In the genomic region with DNA sequence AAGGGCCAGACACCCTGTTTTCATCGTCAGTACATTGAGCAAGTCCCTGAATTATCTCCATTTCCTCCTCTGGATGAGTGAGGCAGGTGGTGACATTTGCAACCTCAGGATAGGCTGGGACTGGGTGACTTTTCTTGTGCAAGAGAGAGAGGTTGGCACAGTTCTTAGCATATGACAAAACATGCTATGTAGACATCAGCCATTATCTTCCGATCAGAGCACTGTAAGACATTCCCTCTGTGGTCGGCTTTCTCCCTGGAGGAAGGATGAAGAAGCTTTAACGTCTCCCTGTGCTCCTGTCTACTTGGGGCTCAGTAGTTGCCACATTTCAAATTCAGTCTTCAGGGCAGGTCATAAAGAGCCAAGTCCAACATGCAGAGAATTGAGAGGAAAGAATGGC, we compare ENCODE assay signal across 41 mouse cellular contexts. TPM values are rescaled to one million over a fixed set of nuclear protein-coding genes. Genes with fewer than 3 reads are reported as not detected.
"Had no signal": no experiment of that assay in that cellular context is flagged by ENCODE, and none has a peak within 500 bp of the region (broad histone marks: within the 10 kb centered on the region; RNA-seq: fewer than 3 reads in every experiment).

No protein-coding gene starts in this region.

- H3K4me3 ChIP-seq: left cerebral cortex, adult 2 months; limb, embryonic 10.5 days; limb, embryonic 12.5 days; limb, embryonic 13.5 days; limb, embryonic 15.5 days; liver, embryonic 12.5 days; liver, embryonic 13.5 days; liver, embryonic 15.5 days; lung, embryonic 15.5 days; megakaryocyte, embryonic 14.5 days; midbrain, embryonic 10.5 days; midbrain, embryonic 12.5 days; midbrain, embryonic 13.5 days; midbrain, embryonic 15.5 days; myocyte; neural tube, embryonic 12.5 days had no signal

- H3K36me3 ChIP-seq: limb, embryonic 10.5 days; limb, embryonic 12.5 days; limb, embryonic 13.5 days; limb, embryonic 15.5 days; liver, embryonic 12.5 days; liver, embryonic 13.5 days; liver, embryonic 15.5 days; lung, embryonic 15.5 days; midbrain, embryonic 10.5 days; midbrain, embryonic 12.5 days; midbrain, embryonic 13.5 days; midbrain, embryonic 15.5 days; neural tube, embryonic 12.5 days had no signal

- H3K9ac ChIP-seq: limb, embryonic 12.5 days; limb, embryonic 13.5 days; limb, embryonic 15.5 days; liver, embryonic 12.5 days; liver, embryonic 13.5 days; liver, embryonic 14.5 days; liver, embryonic 15.5 days; lung, embryonic 14.5 days; lung, embryonic 15.5 days; midbrain, embryonic 12.5 days; midbrain, embryonic 13.5 days; midbrain, embryonic 15.5 days; neural tube, embryonic 12.5 days had no signal

- H3K9me3 ChIP-seq: limb, embryonic 10.5 days; limb, embryonic 12.5 days; limb, embryonic 13.5 days; limb, embryonic 15.5 days; liver, embryonic 12.5 days; liver, embryonic 13.5 days; liver, embryonic 15.5 days; lung, embryonic 15.5 days; midbrain, embryonic 10.5 days; midbrain, embryonic 12.5 days; midbrain, embryonic 13.5 days; midbrain, embryonic 15.5 days; neural tube, embryonic 12.5 days had no signal

- H3K27me3 ChIP-seq: limb, embryonic 12.5 days; limb, embryonic 13.5 days; limb, embryonic 15.5 days; liver, embryonic 12.5 days; liver, embryonic 13.5 days; liver, embryonic 15.5 days; lung, embryonic 15.5 days; megakaryocyte, embryonic 14.5 days; midbrain, embryonic 12.5 days; midbrain, embryonic 13.5 days; midbrain, embryonic 15.5 days; neural tube, embryonic 12.5 days had no signal

- DNase-seq: left cerebral cortex, postnatal 4 days; liver; liver, embryonic 13.5 days; lung, adult 18-20 months; lung, adult 2 months; lung, embryonic 14.5 days; lung, postnatal 10 days; lung, postnatal 14 days; lung, postnatal 36 days; lung, postnatal 4 days had no signal

- H3K27ac ChIP-seq: left cerebral cortex, adult 2 months; limb, embryonic 10.5 days; limb, embryonic 12.5 days; limb, embryonic 13.5 days; limb, embryonic 15.5 days; liver, embryonic 12.5 days; liver, embryonic 13.5 days; liver, embryonic 14.5 days; liver, embryonic 15.5 days; lung, embryonic 15.5 days; macrophage; midbrain, embryonic 10.5 days; midbrain, embryonic 12.5 days; midbrain, embryonic 13.5 days; midbrain, embryonic 15.5 days; neural tube, embryonic 12.5 days had no signal

- H3K4me1 ChIP-seq: limb, embryonic 10.5 days; limb, embryonic 12.5 days; limb, embryonic 13.5 days; limb, embryonic 15.5 days; liver, embryonic 12.5 days; liver, embryonic 13.5 days; liver, embryonic 15.5 days; lung, embryonic 15.5 days; megakaryocyte, embryonic 14.5 days; midbrain, embryonic 10.5 days; midbrain, embryonic 12.5 days; midbrain, embryonic 13.5 days; midbrain, embryonic 15.5 days; neural tube, embryonic 12.5 days had no signal

- H3K4me2 ChIP-seq: limb, embryonic 12.5 days; limb, embryonic 13.5 days; limb, embryonic 15.5 days; liver, embryonic 11.5 days; liver, embryonic 12.5 days; liver, embryonic 13.5 days; liver, embryonic 15.5 days; lung, embryonic 14.5 days; lung, embryonic 15.5 days; midbrain, embryonic 12.5 days; midbrain, embryonic 13.5 days; midbrain, embryonic 15.5 days; neural tube, embryonic 12.5 days had no signal

- ATAC-seq: liver, embryonic 12.5 days; lung, postnatal 0 days; midbrain, embryonic 13.5 days; midbrain, embryonic 15.5 days; midbrain, embryonic 16.5 days had no signal

RNA-seq across cellular contexts. Expression of gene Cuzd1, which starts 57.8 kb away (rescaled TPM):
- total RNA-seq: left cerebral cortex, adult 18-20 months; left cerebral cortex, adult 8-10 months; megakaryocyte progenitor cell, adult 5-6 weeks; megakaryocyte, adult 5-6 weeks; megakaryocyte-erythroid progenitor cell, adult 5-6 weeks; midbrain, postnatal 0 days; monocyte, adult 5-6 weeks had no signal
- polyA plus RNA-seq: limb, embryonic 10.5 days; limb, embryonic 11.5 days; limb, embryonic 12.5 days; limb, embryonic 13.5 days; liver, embryonic 11.5 days; liver, embryonic 12.5 days; liver, embryonic 13.5 days; liver, embryonic 14.5 days; liver, embryonic 15.5 days; liver, embryonic 16.5 days; lung, adult 2 months; lung, embryonic 14.5 days; lung, embryonic 16.5 days; lung, postnatal 0 days; macrophage; midbrain, embryonic 10.5 days; midbrain, embryonic 12.5 days; midbrain, embryonic 13.5 days; midbrain, embryonic 15.5 days; midbrain, embryonic 16.5 days; myocyte; neural tube, embryonic 11.5 days; neural tube, embryonic 12.5 days had no signal
